10 mouse cellular contexts compared by ENCODE assay signal in genomic region chr9:15939594-15939993, GRCm38 (mm10).
DNase-seq lines count a peak whose midpoint lies in the region; ATAC-seq and TF ChIP-seq lines count a peak whose summit lies in the region.
"Had no signal": no experiment of that assay in that cellular context is flagged by ENCODE, and none has a peak within 500 bp of the region (broad histone marks: within the 10 kb centered on the region; RNA-seq: fewer than 3 reads in every experiment).

No protein-coding gene starts in this region.

- no peaks in the 10 kb centered on the region for H3K4me1 ChIP-seq in forebrain, postnatal 0 days (ENCODE audit: insufficient read depth)
- H3K4me1 ChIP-seq in forebrain, embryonic 10.5 days, result peaks cover 19% of the 10 kb centered on the region
- no peaks in the 10 kb centered on the region for H3K4me1 ChIP-seq in lung, postnatal 0 days (ENCODE audit: insufficient read depth, low read depth, low read length)
- H3K4me1 ChIP-seq in lung, adult 2 months (ENCODE audit: control insufficient read depth, insufficient read depth, low read length), result no peaks in the 10 kb centered on the region
- H3K4me1 ChIP-seq in bone marrow macrophage, adult 2 months (ENCODE audit: control insufficient read depth, insufficient read depth, low read length), result peaks cover 12% of the 10 kb centered on the region

- H3K4me3 ChIP-seq in forebrain, postnatal 0 days (ENCODE audit: low read depth, low read length), result no peak overlapping the region
- H3K4me3 ChIP-seq in forebrain, embryonic 10.5 days, result no peak overlapping the region
- H3K4me3 ChIP-seq in lung, postnatal 0 days (ENCODE audit: low read depth, low read length), result no peak overlapping the region
- H3K4me3 ChIP-seq in lung, adult 2 months (replicated peaks; ENCODE audit: extremely low read depth, low read depth, low read length), result no peak overlapping the region
- no peak overlapping the region for H3K4me3 ChIP-seq in bone marrow macrophage, adult 2 months (ENCODE audit: insufficient read depth, low read length)
- H3K4me3 ChIP-seq: erythroblast, embryonic 14.5 days; liver, embryonic 15.5 days had no signal

- H3K27me3 ChIP-seq in forebrain, postnatal 0 days (ENCODE audit: insufficient read depth, low read length), result no peaks in the 10 kb centered on the region
- no peaks in the 10 kb centered on the region for H3K27me3 ChIP-seq in forebrain, embryonic 10.5 days (ENCODE audit: poor library complexity, severe bottlenecking)
- H3K27me3 ChIP-seq in lung, postnatal 0 days (replicated peaks; ENCODE audit: insufficient read depth, low read length), result no peaks in the 10 kb centered on the region
- H3K27me3 ChIP-seq: liver, embryonic 15.5 days had no signal

- H3K27ac ChIP-seq in forebrain, postnatal 0 days (ENCODE audit: low read depth, low read length), result no peak overlapping the region
- H3K27ac ChIP-seq in forebrain, embryonic 10.5 days, result no peak overlapping the region
- H3K27ac ChIP-seq in lung, postnatal 0 days (ENCODE audit: low read length), result no peak overlapping the region
- no peak overlapping the region for H3K27ac ChIP-seq in bone marrow macrophage, adult 2 months (ENCODE audit: insufficient read depth, low read depth, low read length)
- H3K27ac ChIP-seq: liver, embryonic 15.5 days had no signal

- H3K4me2 ChIP-seq in forebrain, postnatal 0 days (ENCODE audit: low read depth), result no peak overlapping the region
- no peak overlapping the region for H3K4me2 ChIP-seq in lung, postnatal 0 days (replicated peaks; ENCODE audit: low read depth, low read length)
- H3K4me2 ChIP-seq: liver, embryonic 15.5 days had no signal

- peak; percentile 38 for TF ChIP-seq CTCF in forebrain, postnatal 0 days (IDR thresholded peaks at IDR 0.05; ENCODE audit: low read depth)
- TF ChIP-seq CTCF in lung, postnatal 0 days (IDR thresholded peaks at IDR 0.05), result peak; percentile 56
- no peak for TF ChIP-seq CTCF in lung, adult 2 months (IDR thresholded peaks at IDR 0.05; ENCODE audit: insufficient read depth, low read length)
- TF ChIP-seq CTCF in bone marrow macrophage, adult 2 months (IDR thresholded peaks at IDR 0.05; ENCODE audit: low read depth, low read length), result peak; percentile 44

- no peaks in the 10 kb centered on the region for H3K9me3 ChIP-seq in forebrain, postnatal 0 days (ENCODE audit: low read length)
- H3K9me3 ChIP-seq in forebrain, embryonic 10.5 days, result no peaks in the 10 kb centered on the region
- no peaks in the 10 kb centered on the region for H3K9me3 ChIP-seq in lung, postnatal 0 days (ENCODE audit: low read length)
- H3K9me3 ChIP-seq: liver, embryonic 15.5 days had no signal

- no peak for DNase-seq in forebrain, postnatal 0 days
- no peak for DNase-seq in forebrain, embryonic 10.5 days (ENCODE audit: extremely low spot score, low spot score)
- no peak for DNase-seq in lung, postnatal 0 days (ENCODE audit: low spot score)
- DNase-seq in lung, adult 2 months, result no peak
- no peak for DNase-seq in cerebellum, postnatal 36 days
- no peak for DNase-seq in natural killer cell, adult 2 months (ENCODE audit: low spot score in 2 of 2)

- WGBS in forebrain, postnatal 0 days, result 56% methylated on average over 2 of the region's 2 CpGs
- WGBS in forebrain, embryonic 10.5 days, result 51% methylated on average over 2 of the region's 2 CpGs
- WGBS in lung, postnatal 0 days, result 44% methylated on average over 2 of the region's 2 CpGs
- 61% methylated on average over 2 of the region's 2 CpGs for WGBS in lung, adult 2 months

- ATAC-seq in forebrain, postnatal 0 days, result no peak
- no peak for ATAC-seq in lung, postnatal 0 days
- ATAC-seq in megakaryocyte progenitor cell, adult 5-6 weeks (replicated peaks; ENCODE audit: poor library complexity), result peak; percentile 47

- TF ChIP-seq EP300 in lung, postnatal 0 days (IDR thresholded peaks at IDR 0.05), result no peak

- no peak for TF ChIP-seq POLR2A in lung, adult 2 months (IDR thresholded peaks at IDR 0.05; ENCODE audit: borderline replicate concordance, extremely low read depth, low read depth, low read length)
- TF ChIP-seq POLR2A in bone marrow macrophage, adult 2 months (IDR thresholded peaks at IDR 0.05; ENCODE audit: borderline replicate concordance, low read depth, low read length), result no peak

- H3K36me3 ChIP-seq in forebrain, postnatal 0 days (ENCODE audit: insufficient read depth), result peaks cover 3% of the 10 kb centered on the region; the same call in 1 of the 2 replicates
- no peaks in the 10 kb centered on the region; the same call in 1 of the 2 replicates for H3K36me3 ChIP-seq in forebrain, embryonic 10.5 days (replicated peaks)
- no peaks in the 10 kb centered on the region for H3K36me3 ChIP-seq in lung, postnatal 0 days (ENCODE audit: insufficient read depth, low read length)
- H3K36me3 ChIP-seq: liver, embryonic 15.5 days had no signal

- H3K9ac ChIP-seq in forebrain, postnatal 0 days, result no peak overlapping the region
- no peak overlapping the region for H3K9ac ChIP-seq in lung, postnatal 0 days (replicated peaks; ENCODE audit: low read depth)
- H3K9ac ChIP-seq: liver, embryonic 15.5 days had no signal
